Mouse (Mus musculus): ENCODE data around the gene Acbd5.
"Not testable (repeated sequence)": the region's sequence is repeated elsewhere in the genome, so short reads cannot be mapped to it uniquely, and the experiment has no call there.

Gene Acbd5

GRCm38 (mm10) chr2:23067552-23068369, at the start of gene Acbd5:
TSS of gene Acbd5 (plus strand) at chr2:23068167.
- DNase-seq: peak; percentile 96 to 98

- DNase-seq: no peak
These were observed 48.8 kb upstream of the Acbd5 start for GRCm38 (mm10) chr2:23019170-23019569.

GRCm38 (mm10) chr2:23021320-23021719, 46.6 kb upstream of the Acbd5 start:
- no peak for DNase-seq

GRCm38 (mm10) chr2:23021721-23022120, 46.2 kb upstream of the Acbd5 start:
- DNase-seq: no peak

- DNase-seq: no peak
These were observed 44.9 kb upstream of the Acbd5 start for GRCm38 (mm10) chr2:23023023-23023422.

- DNase-seq: no peak
These were observed 44.2 kb upstream of the Acbd5 start for GRCm38 (mm10) chr2:23023714-23024282.

GRCm38 (mm10) chr2:23026379-23026778, 41.6 kb upstream of the Acbd5 start:
- no peak for DNase-seq

- no peak for DNase-seq
These were observed 39.1 kb upstream of the Acbd5 start for GRCm38 (mm10) chr2:23028826-23029225.

- DNase-seq: no peak
These were observed 37.3 kb upstream of the Acbd5 start for GRCm38 (mm10) chr2:23030631-23031030.

GRCm38 (mm10) chr2:23034692-23035435, 33.1 kb upstream of the Acbd5 start:
- DNase-seq: no peak

GRCm38 (mm10) chr2:23035467-23035866, 32.5 kb upstream of the Acbd5 start:
- DNase-seq: no peak

GRCm38 (mm10) chr2:23039082-23040000, 28.6 kb upstream of the Acbd5 start:
- DNase-seq: no peak

GRCm38 (mm10) chr2:23040001-23040646, 27.8 kb upstream of the Acbd5 start, which contains the start of gene Abi1:
TSS of gene Abi1 (minus strand) at chr2:23040241.
- DNase-seq: peak; percentile 92 to 96

- not testable (repeated sequence) for DNase-seq
These were observed 27.3 kb upstream of the Acbd5 start for GRCm38 (mm10) chr2:23040690-23041089.

GRCm38 (mm10) chr2:23041457-23041856, 26.5 kb upstream of the Acbd5 start:
- no peak for DNase-seq

- no peak for DNase-seq
These were observed 25.8 kb upstream of the Acbd5 start for GRCm38 (mm10) chr2:23042189-23042588.

GRCm38 (mm10) chr2:23045703-23046102, 22.3 kb upstream of the Acbd5 start:
- DNase-seq: no peak

- DNase-seq: no peak
These were observed 20.0 kb upstream of the Acbd5 start for GRCm38 (mm10) chr2:23048006-23048405.

- no peak for DNase-seq
These were observed 16.1 kb upstream of the Acbd5 start for GRCm38 (mm10) chr2:23051890-23052289.

GRCm38 (mm10) chr2:23052523-23052922, 15.4 kb upstream of the Acbd5 start:
- DNase-seq: no peak

GRCm38 (mm10) chr2:23068370-23068737, 387 bp downstream of the Acbd5 start:
- no peak for DNase-seq
